Mouse (Mus musculus): ENCODE results near the gene Clspn.

- no peak for TF ChIP-seq CTCF (IDR thresholded peaks at IDR 0.05; ENCODE audit: low read depth, low read length)
- TF ChIP-seq POLR2A (IDR thresholded peaks at IDR 0.05; ENCODE audit: extremely low read depth, insufficient read depth, low read length) = no peak
These were observed 23.7 kb upstream of the Clspn start, which contains the start of gene Ago4 for GRCm38 (mm10) chr4:126532827-126533728.

Measured in liver, adult 2 months (tissue).